Mouse (Mus musculus): ENCODE results near the gene Sec14l4. TPM values are rescaled to one million over a fixed set of nuclear protein-coding genes. Genes with fewer than 3 reads are reported as not detected.
A peak's percentile ranks its signal among the peaks of the same experiment; 100 is the strongest.

Gene Sec14l4
- polyA plus RNA-seq (2015; fragmentation: Nextera tagmentation; extraction: Ambion mirVana): not detected in 2 replicates

DNA sequence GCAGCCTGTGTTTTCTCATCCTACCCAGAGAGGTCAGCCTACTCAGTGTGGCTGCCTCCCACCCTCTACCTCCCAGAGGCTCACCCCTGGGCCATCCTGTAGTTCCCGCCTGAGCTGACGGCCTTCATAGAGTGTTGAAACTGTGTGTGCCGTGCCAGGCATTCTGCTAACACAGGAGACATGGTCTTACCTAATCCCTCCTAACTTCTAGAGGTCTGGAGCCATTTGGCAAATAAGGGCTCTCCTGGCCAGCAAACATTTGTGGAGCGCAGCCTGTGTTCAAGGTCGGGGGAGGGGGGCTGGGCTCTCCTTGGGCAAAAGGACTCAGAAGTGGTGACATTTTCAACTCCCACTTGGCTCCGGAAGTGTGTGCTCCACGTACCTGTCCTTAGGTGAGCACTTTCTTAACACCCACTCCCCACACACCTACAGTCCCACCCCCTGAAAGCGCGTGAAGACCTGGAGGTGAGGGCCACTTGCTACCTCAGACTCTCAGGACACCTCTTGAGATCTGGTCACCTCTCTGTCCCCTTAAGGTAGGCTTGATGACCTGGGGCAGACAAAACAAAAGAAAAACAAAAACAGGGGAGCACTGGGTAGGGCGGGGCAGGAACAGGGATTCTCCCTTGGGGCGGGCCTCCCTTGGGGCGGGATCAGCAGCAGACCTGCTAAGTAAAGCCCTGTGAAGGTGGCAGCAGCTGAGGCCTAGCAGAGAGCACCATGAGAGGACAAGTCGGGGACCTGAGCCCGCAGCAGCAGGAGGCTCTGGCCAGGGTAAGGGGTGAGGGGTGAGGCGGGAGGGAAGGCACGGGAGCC, at the start of gene Sec14l4:
TSS of gene Sec14l4 (plus strand) at position 337 of the 816 bp plus-strand sequence.
- Histone ChIP-seq H3K27me3 (no peaks in the 10 kb centered on the region), H3K36me3 (no peaks in the 10 kb centered on the region), H3K4me3 (no peak within 1 kb of the TSS), H3K9me3 (no peaks in the 10 kb centered on the region), H3K27ac (replicated peaks) (no peak within 1 kb of the TSS), H3K4me2 (no peak within 1 kb of the TSS), H3K4me1 (replicated peaks) (no peaks in the 10 kb centered on the region), H3K9ac (no peak within 1 kb of the TSS)
- ATAC-seq (ENCODE audit: low FRiP score, low read depth): no peak
- 43% methylated on average over 16 of the region's 16 CpGs for WGBS

DNA sequence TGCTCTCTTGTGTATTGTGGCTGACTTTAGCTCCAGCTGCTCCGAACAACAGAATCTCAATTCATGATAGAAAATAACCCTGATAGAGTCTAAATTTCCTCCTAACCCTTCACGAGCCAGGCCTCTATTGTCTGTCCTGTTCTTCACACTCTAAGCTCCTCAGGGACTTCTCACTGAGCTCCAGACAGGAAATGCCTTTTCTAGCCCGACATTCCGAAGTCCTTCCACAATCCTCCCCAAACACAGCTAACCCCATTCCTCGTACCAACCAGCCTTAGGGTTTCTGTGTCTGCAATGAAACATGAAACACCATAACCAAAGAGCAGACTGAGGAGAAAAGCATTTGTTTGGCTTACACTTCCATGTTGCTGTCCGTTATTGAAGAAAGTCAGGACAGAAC, 49.7 kb upstream of the Sec14l4 start:
- H3K4me1 ChIP-seq (replicated peaks): peaks cover 12% of the 10 kb centered on the region
- WGBS: 75% methylated on average over 6 of the region's 6 CpGs
- 0 out of 2 replicates have a peak, but pooled peaks cover 2% of the 10 kb centered on the region for H3K27me3 ChIP-seq
- peaks cover 39% of the 10 kb centered on the region for H3K36me3 ChIP-seq
- H3K9ac ChIP-seq: no peak overlapping the region
- ATAC-seq (ENCODE audit: low FRiP score, low read depth): no peak
- no peak overlapping the region for H3K4me3 ChIP-seq
- no peak overlapping the region for H3K27ac ChIP-seq (replicated peaks)
- no peaks in the 10 kb centered on the region for H3K9me3 ChIP-seq
- no peak overlapping the region for H3K4me2 ChIP-seq

DNA sequence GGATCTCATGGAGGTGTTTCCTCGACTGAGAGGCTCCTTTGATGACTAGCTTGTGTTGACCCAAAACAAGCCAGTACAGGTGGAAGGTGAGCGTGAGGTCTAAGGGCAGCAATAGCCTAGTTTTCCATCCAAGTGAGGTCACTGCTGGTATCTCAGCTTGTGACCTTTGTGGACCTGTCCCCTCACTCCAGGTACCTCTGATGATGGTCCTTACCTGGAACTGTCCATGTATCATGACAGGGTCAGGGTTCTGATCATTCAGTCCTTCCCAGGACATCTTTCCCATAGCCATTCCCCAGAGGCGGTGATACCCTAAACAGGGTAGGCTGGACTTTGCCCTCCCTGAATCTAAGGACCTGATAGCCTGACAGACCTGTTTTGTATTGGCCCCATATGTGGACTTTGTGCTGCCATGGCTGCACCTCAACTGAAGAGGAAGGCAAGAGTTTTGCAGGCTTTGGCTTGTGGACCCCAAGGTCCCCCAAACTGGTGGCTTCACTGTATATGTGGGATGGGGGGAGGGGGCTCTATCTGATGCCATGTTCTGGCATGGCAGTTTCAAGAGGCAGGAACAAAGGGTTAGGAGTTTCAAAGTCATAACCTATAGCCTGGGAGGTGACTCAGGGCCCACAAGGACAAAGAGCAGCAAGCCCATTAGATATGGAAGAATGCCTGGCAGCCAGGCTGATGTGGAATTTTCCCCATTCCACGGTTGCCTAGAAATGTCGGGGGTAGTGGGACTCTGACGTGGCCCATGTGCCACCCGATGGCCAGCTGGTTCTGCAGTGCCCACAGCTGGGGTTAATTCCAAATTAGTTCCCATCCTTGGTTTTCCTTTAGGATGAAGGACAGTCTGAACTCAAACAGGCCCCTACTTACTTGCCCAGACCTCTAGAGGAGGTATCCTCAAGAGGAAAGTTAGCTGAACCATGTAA, 48.7 kb upstream of the Sec14l4 start:
- H3K36me3 ChIP-seq: peaks cover 33% of the 10 kb centered on the region
- peak overlapping the region; percentile 47; the same call in 1 of the 2 replicates for H3K4me3 ChIP-seq
- no peaks in the 10 kb centered on the region for H3K9me3 ChIP-seq
- 0 out of 2 replicates have a peak, but pooled peaks cover 2% of the 10 kb centered on the region for H3K27me3 ChIP-seq
- ATAC-seq (ENCODE audit: low FRiP score, low read depth): no peak
- 69% methylated on average over 7 of the region's 7 CpGs for WGBS
- H3K4me1 ChIP-seq (replicated peaks): peaks cover 12% of the 10 kb centered on the region
- 0 out of 2 replicates have a peak overlapping the region, but pooled peaks have one; percentile 42 for H3K27ac ChIP-seq (replicated peaks)
- H3K9ac ChIP-seq: peak overlapping the region; percentile 53; the same call in 1 of the 2 replicates
- H3K4me2 ChIP-seq: peak overlapping the region; percentile 75

DNA sequence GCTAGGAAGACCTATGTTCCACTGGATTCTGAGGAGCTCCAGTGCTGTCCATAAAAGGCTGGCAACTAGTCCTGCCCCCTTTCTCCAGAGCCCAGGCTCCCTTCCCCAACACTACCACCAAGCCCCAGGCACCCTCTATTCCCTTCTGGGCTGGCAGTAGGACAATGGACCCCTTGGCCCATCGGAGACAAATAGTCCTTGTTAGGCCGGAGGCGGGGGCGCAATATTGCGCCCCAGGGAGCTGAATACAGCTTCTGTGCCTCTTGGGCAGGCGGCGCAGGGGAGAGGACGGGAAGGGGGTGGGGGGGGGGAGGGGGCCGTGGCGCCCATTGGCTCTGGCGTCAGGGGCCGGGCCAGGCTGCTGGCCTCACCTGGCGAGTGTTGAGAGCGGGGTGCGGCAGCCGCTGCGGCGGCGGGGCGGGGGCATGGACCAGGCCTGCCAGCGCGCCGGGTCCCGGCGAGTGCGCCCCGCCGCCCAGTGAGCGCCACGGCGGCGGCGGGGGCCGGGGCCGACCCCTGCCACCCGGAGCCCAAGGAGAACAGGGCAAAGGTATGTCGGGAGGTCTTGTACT, 47.9 kb upstream of the Sec14l4 start, which contains the start of gene Gal3st1:
TSS of gene Gal3st1 (plus strand) at position 346 of the 572 bp plus-strand sequence.
- H3K4me1 ChIP-seq (replicated peaks): peaks cover 12% of the 10 kb centered on the region
- peak within 1 kb of the TSS; percentile 47 for H3K4me3 ChIP-seq
- H3K9ac ChIP-seq: peak within 1 kb of the TSS; percentile 53
- peak within 1 kb of the TSS; percentile 42; the same call in 1 of the 2 replicates for H3K27ac ChIP-seq (replicated peaks)
- 0% methylated on average over 18 of the region's 37 CpGs for WGBS
- peak within 1 kb of the TSS; percentile 75 for H3K4me2 ChIP-seq
- no peaks in the 10 kb centered on the region for H3K9me3 ChIP-seq
- 0 out of 2 replicates have a peak, but pooled peaks cover 2% of the 10 kb centered on the region for H3K27me3 ChIP-seq
- ATAC-seq (ENCODE audit: low FRiP score, low read depth): peak; percentile 64; the same call in 1 of the 2 replicates
- peaks cover 25% of the 10 kb centered on the region for H3K36me3 ChIP-seq

DNA sequence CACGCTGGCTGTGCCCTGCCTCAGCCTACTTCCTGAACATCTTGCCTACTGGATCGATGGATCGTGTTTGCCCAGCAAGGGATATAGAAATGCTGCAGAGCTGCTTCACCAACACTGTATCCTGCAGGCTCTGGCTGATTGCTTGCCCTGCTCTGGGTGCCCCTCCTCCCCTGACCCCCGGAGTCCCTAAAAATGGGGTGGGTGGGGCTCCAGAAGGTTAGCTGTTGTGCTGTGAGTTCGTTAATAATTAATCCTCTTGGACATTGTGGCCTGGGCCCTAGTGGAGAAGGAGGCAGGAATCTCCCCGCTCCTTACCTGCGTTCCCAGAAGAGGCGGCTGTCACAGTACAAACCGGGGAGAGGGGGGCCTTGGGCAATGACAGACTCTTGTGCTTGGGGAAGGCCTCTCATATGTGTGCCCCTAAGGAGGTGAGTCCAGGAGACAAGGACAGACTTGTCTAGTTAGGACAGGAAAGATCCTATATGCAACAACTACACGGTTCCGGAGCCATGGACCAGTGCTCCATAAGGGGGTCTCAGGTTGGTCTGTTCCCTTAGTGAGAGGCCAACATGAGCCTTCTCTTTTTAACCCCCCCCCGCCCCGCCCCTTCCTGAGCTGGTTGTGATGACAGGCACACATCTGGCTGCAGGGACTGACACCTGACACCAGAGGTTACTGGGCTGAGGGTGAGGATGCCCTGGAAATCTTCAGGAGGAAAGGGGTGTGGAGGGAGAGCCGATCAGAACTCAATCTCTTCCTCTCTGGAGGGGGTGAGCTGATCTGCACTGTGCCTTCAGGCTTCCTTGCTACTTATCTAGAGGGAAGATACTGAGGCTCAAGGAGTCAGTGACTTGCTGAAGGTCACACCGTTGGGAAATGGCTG, 47.2 kb upstream of the Sec14l4 start:
- ATAC-seq (ENCODE audit: low FRiP score, low read depth): peak; percentile 71
- H3K27ac ChIP-seq (replicated peaks): peak overlapping the region; percentile 25; the same call in 1 of the 2 replicates
- H3K36me3 ChIP-seq: peaks cover 18% of the 10 kb centered on the region
- peaks cover 12% of the 10 kb centered on the region for H3K4me1 ChIP-seq (replicated peaks)
- H3K9ac ChIP-seq: peak overlapping the region; percentile 53
- peak overlapping the region; percentile 47 for H3K4me3 ChIP-seq
- H3K4me2 ChIP-seq: peak overlapping the region; percentile 75
- H3K27me3 ChIP-seq: 0 out of 2 replicates have a peak, but pooled peaks cover 2% of the 10 kb centered on the region
- WGBS: 9% methylated on average over 15 of the region's 15 CpGs
- no peaks in the 10 kb centered on the region for H3K9me3 ChIP-seq

DNA sequence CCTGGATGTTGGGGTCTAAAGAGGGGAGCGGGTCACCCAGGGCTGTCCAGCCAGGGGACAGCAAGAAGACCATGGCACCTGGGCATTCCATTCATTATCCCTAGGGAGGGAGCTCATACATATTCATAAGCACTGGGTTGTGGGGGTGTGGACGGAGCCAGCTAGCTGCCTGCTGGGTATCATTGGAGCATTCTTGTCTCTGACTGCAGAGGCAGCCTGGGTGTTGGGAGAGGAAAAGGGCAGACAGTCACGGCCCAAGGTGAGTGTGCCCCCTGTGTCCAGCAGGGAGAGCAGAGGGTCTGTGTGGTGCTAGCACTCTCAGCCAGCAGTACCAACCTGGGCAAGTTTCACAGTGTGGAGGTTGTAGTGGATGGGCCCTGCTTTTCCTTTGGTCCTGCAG, 41.5 kb upstream of the Sec14l4 start:
- H3K36me3 ChIP-seq: no peaks in the 10 kb centered on the region
- no peak overlapping the region for H3K4me3 ChIP-seq
- no peak overlapping the region for H3K9ac ChIP-seq
- H3K9me3 ChIP-seq: no peaks in the 10 kb centered on the region
- no peak overlapping the region for H3K4me2 ChIP-seq
- H3K27ac ChIP-seq (replicated peaks): no peak overlapping the region
- ATAC-seq (ENCODE audit: low FRiP score, low read depth): no peak
- H3K27me3 ChIP-seq: no peaks in the 10 kb centered on the region
- H3K4me1 ChIP-seq (replicated peaks): no peaks in the 10 kb centered on the region
- WGBS: 33% methylated on average over 3 of the region's 3 CpGs

DNA sequence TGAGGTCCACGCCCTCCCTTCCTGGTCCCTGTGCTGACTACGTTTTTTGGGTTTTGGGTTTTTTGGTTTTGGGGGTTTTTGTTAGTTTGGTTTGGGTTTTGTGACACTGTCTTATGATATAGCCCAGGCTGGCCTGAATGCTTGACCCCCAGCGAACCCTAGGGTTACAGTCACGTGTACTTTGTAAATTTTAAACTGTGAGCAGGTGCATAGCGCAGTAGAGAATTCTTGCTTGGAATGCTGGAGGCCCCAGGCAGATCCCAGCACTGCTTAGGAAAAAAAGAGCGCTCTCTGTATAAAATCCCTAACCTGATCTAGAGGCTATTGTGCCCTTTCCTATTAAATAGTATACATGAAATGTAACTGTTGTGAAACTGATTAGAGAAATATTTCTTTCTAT, 38.1 kb upstream of the Sec14l4 start:
- H3K4me2 ChIP-seq: no peak overlapping the region
- 80% methylated on average over 6 of the region's 6 CpGs for WGBS
- H3K36me3 ChIP-seq: no peaks in the 10 kb centered on the region
- no peak for ATAC-seq (ENCODE audit: low FRiP score, low read depth)
- no peaks in the 10 kb centered on the region for H3K9me3 ChIP-seq
- H3K9ac ChIP-seq: no peak overlapping the region
- peaks cover 5% of the 10 kb centered on the region; the same call in 1 of the 2 replicates for H3K4me1 ChIP-seq (replicated peaks)
- no peak overlapping the region for H3K27ac ChIP-seq (replicated peaks)
- H3K4me3 ChIP-seq: no peak overlapping the region
- peaks cover 18% of the 10 kb centered on the region for H3K27me3 ChIP-seq

DNA sequence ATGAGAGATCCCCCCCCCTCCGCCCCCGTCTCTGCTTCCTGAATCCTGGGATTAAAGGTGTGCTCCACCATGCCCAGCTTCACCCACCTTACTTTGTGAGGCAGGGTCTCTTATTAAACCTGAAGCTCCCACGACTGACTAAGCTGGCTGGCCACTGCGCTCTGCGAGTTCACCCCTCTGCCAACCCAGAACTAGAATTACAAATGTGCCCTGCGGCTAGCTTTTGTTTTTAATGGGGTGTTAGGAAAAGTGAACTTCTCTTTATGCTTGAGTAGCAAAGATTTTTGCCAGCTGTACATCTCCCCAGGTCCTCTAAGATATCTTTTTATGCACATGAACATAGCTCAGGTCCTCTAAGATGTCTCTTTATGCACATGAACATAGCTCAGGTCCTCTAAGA, 37.3 kb upstream of the Sec14l4 start:
- H3K27ac ChIP-seq (replicated peaks): no peak overlapping the region
- H3K9me3 ChIP-seq: no peaks in the 10 kb centered on the region
- no peak overlapping the region for H3K9ac ChIP-seq
- peaks cover 11% of the 10 kb centered on the region; the same call in 1 of the 2 replicates for H3K4me1 ChIP-seq (replicated peaks)
- H3K4me2 ChIP-seq: no peak overlapping the region
- 80% methylated on average over 6 of the region's 6 CpGs for WGBS
- H3K4me3 ChIP-seq: no peak overlapping the region
- peaks cover 26% of the 10 kb centered on the region for H3K27me3 ChIP-seq
- H3K36me3 ChIP-seq: no peaks in the 10 kb centered on the region
- no peak for ATAC-seq (ENCODE audit: low FRiP score, low read depth)

DNA sequence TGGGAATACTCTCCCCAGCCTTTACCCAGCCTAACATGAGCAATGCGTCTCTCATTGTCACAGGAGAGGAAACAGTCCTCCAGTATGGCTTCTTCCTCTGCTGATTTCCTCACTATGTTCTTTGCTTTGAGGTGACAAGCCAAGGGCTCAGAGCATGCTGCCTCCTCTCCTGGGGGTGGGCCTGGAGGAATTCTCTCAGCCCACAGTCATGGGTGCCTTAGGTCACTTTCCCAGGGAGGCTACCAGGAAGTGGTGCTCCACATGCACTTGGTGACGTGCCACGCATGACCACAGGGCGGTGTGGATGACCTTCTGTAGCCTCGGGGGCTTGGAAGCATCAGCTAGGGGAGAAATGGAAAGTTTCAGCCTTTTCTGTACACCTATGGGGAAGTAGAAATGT, 35.8 kb upstream of the Sec14l4 start:
- H3K4me1 ChIP-seq (replicated peaks): peaks cover 11% of the 10 kb centered on the region; the same call in 1 of the 2 replicates
- WGBS: 82% methylated on average over 5 of the region's 5 CpGs
- ATAC-seq (ENCODE audit: low FRiP score, low read depth): no peak
- peaks cover 41% of the 10 kb centered on the region for H3K27me3 ChIP-seq
- H3K4me2 ChIP-seq: no peak overlapping the region
- no peak overlapping the region for H3K4me3 ChIP-seq
- no peak overlapping the region for H3K9ac ChIP-seq
- no peaks in the 10 kb centered on the region for H3K9me3 ChIP-seq
- no peak overlapping the region for H3K27ac ChIP-seq (replicated peaks)
- no peaks in the 10 kb centered on the region for H3K36me3 ChIP-seq

DNA sequence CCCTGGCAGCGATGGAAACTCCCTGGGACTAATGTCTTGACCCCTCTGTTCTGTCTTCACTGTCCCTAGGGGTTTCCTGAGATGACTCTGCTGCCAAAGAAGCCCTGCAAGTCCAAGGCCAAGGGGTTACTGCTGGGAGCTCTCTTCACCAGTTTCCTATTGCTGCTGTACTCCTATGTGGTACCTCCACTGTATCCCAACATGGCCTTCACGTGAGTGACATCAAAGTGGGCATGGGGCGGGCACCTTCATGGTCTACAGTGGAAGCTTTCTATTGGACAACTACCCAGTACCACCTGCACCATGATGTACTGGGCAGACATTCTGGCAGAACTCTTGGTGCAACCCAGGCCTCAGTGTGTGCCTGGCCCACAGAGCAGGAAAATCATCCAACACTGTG, 34.4 kb upstream of the Sec14l4 start:
- Histone ChIP-seq H3K9ac (no peak overlapping the region), H3K4me2 (no peak overlapping the region), H3K9me3 (no peaks in the 10 kb centered on the region), H3K27ac (replicated peaks) (no peak overlapping the region), H3K4me3 (no peak overlapping the region), H3K36me3 (no peaks in the 10 kb centered on the region), H3K27me3 (peaks cover 46% of the 10 kb centered on the region), H3K4me1 (replicated peaks) (peaks cover 11% of the 10 kb centered on the region; the same call in 1 of the 2 replicates)
- no peak for ATAC-seq (ENCODE audit: low FRiP score, low read depth)
- 93% methylated on average over 3 of the region's 3 CpGs for WGBS

All from hindbrain, embryonic 15.5 days (tissue).